Mouse (Mus musculus): Measurements from ENCODE around the gene Wipf2. TPM values are rescaled to one million over a fixed set of nuclear protein-coding genes. Genes with fewer than 3 reads are reported as not detected.
"Not testable (repeated sequence)": the region's sequence is repeated elsewhere in the genome, so short reads cannot be mapped to it uniquely, and the experiment has no call there.

The Wipf2 gene
- polyA plus RNA-seq, 1 experiment from 2014 or later, result 5.0 TPM

DNA sequence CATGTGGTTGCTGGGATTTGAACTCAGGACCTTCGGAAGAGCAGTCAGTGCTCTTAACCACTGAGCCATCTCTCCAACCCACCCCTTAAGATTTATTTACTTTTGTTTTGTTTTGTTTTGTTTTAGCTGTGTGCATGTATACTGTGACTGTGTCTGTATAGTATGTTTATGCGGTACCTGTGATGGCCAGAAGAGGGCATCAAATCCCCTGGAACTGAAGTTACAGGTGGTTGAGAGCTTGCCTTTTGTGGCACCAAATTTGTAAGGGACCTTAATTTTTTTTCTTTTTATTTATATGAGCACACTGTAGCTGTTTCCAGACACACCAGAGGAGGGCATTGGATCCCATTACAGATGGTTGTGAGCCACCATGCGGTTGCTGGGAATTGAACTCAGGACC is 52.9 kb downstream of the Wipf2 start:
- H3K4me2 ChIP-seq (replicated peaks), result not testable (repeated sequence)
- peaks cover 38% of the 10 kb centered on the region for H3K36me3 ChIP-seq
- 94% methylated on average over 3 of the region's 3 CpGs for WGBS

DNA sequence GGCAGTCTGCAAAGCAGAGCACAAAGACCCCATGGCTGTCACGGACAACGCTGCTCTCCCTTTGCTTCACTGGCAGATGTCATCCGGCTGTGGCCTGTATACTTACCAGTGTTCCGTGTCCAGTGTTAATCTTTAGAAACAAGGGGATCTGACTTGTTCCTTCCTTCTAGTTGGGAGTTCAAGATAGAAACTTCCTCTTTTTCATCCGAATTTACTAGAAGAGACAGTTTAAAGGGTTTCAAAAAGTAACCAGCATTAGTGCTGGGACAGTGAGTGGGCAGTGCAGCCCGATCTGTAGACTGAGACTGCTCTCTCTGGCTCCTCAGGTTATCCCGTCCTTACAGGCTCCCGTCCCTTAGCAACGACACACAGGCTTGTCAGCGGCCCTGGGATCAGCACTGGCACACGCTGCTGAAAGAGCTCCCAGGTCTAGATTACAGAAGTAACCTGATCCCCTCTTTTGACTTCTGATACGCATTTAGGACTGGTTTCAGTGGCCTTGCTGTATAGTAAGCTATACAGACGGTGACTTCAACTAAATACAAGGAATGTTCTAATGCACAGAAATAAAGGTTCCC is 54.1 kb downstream of the Wipf2 start:
- Histone ChIP-seq H3K27me3 (no peaks in the 10 kb centered on the region), H3K4me1 (peaks cover 7% of the 10 kb centered on the region), H3K9ac (no peak overlapping the region), H3K27ac (no peak overlapping the region), H3K4me2 (replicated peaks) (no peak overlapping the region), H3K36me3 (peaks cover 35% of the 10 kb centered on the region), H3K4me3 (no peak overlapping the region), H3K9me3 (replicated peaks) (no peaks in the 10 kb centered on the region)
- no peak for ATAC-seq (ENCODE audit: low FRiP score)
- WGBS, result 70% methylated on average over 13 of the region's 13 CpGs

More for the DNA sequence above, 52.9 kb downstream of the Wipf2 start:
- not testable (repeated sequence) for H3K4me1 ChIP-seq; H3K4me3 ChIP-seq; ATAC-seq (ENCODE audit: low FRiP score); H3K9ac ChIP-seq; H3K27ac ChIP-seq; H3K9me3 ChIP-seq (replicated peaks); H3K27me3 ChIP-seq

DNA sequence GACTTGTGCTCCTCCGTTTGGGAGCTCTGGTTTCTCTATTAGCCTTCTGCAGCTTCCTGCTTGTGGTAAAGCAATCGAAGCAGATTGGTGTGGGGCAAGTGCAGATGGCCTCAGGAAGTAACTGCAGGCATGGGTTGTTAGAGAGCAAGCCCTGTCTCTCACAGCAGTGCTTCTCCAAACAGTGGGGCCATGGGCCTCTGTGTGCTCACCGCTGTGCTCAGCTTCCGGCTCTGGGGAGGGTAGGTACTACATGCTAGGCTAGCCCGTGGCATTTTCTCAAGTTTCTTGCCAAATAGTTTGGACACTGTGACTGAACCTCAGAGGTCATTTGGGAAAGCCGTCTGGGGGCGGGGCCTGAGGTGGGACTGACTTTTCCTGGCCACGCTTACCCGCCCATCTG is 54.8 kb downstream of the Wipf2 start:
- Histone ChIP-seq H3K4me1 (peaks cover 14% of the 10 kb centered on the region), H3K27ac (peak overlapping the region; percentile 55; the same call in 1 of the 2 replicates), H3K9ac (no peak overlapping the region), H3K27me3 (no peaks in the 10 kb centered on the region), H3K4me2 (replicated peaks) (no peak overlapping the region), H3K36me3 (peaks cover 35% of the 10 kb centered on the region), H3K9me3 (replicated peaks) (no peaks in the 10 kb centered on the region), H3K4me3 (no peak overlapping the region)
- WGBS, result 70% methylated on average over 9 of the region's 9 CpGs
- no peak for ATAC-seq (ENCODE audit: low FRiP score)

DNA sequence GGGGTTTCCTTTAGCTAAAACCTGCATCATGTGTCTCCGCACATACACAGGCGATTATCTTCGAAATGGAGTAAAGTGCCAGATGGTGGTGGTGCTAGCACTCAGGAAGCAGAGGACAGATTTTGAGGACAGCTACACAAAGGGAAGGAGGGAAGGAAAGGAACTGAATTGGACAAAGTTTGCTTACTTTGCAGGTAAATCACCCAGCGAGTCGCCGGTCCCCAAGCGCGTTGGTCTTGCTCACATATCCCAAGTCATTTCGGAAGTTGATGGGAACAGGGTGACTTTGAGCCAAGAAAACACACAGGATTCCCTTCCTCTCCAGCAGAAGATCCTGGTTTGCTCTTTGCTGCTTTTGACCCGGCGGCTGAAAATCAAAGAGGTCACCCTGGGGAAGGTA is 55.6 kb downstream of the Wipf2 start:
- no peak overlapping the region for H3K9ac ChIP-seq
- peaks cover 20% of the 10 kb centered on the region for H3K4me1 ChIP-seq
- no peak for ATAC-seq (ENCODE audit: low FRiP score)
- H3K27me3 ChIP-seq, result no peaks in the 10 kb centered on the region
- H3K27ac ChIP-seq, result no peak overlapping the region
- H3K36me3 ChIP-seq, result peaks cover 33% of the 10 kb centered on the region
- no peaks in the 10 kb centered on the region for H3K9me3 ChIP-seq (replicated peaks)
- WGBS, result 95% methylated on average over 11 of the region's 11 CpGs
- no peak overlapping the region for H3K4me2 ChIP-seq (replicated peaks)
- no peak overlapping the region for H3K4me3 ChIP-seq

DNA sequence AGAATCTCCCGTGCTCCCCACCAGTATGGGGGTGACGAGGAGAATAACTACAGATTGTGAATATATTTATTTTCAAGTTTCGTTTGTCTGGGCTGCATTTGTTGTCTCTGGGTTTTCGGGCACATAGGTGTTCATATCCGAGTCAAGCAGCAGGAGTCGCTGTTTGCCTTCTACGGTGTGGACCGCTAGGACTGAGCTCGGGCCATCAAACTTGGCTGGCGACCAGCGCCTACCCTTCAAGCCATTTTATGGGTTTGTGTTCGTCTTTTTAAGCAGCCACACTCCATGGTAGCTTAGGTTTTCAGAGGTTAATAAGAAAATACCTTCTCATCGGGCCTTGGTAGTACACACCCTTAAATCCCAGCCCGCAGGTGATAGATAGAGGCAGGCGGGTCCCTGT is 58.4 kb downstream of the Wipf2 start:
- H3K27me3 ChIP-seq; H3K9ac ChIP-seq; H3K4me3 ChIP-seq; H3K27ac ChIP-seq; ATAC-seq (ENCODE audit: low FRiP score); H3K9me3 ChIP-seq (replicated peaks); H3K4me2 ChIP-seq (replicated peaks): not testable (repeated sequence)
- WGBS, result 56% methylated on average over 15 of the region's 15 CpGs
- Histone ChIP-seq H3K4me1 (peaks cover 46% of the 10 kb centered on the region), H3K36me3 (peaks cover 16% of the 10 kb centered on the region)

GRCm38 (mm10) chr11:98922307-98922706 is 58.9 kb downstream of the Wipf2 start:
- H3K27me3 ChIP-seq; ATAC-seq (ENCODE audit: low FRiP score); H3K9me3 ChIP-seq (replicated peaks); H3K4me3 ChIP-seq; H3K4me2 ChIP-seq (replicated peaks); H3K9ac ChIP-seq: not testable (repeated sequence)
- 45% methylated on average over 10 of the region's 10 CpGs for WGBS
- Histone ChIP-seq H3K27ac (peak overlapping the region; percentile 68; the same call in 1 of the 2 replicates), H3K4me1 (peaks cover 47% of the 10 kb centered on the region), H3K36me3 (peaks cover 16% of the 10 kb centered on the region)

DNA sequence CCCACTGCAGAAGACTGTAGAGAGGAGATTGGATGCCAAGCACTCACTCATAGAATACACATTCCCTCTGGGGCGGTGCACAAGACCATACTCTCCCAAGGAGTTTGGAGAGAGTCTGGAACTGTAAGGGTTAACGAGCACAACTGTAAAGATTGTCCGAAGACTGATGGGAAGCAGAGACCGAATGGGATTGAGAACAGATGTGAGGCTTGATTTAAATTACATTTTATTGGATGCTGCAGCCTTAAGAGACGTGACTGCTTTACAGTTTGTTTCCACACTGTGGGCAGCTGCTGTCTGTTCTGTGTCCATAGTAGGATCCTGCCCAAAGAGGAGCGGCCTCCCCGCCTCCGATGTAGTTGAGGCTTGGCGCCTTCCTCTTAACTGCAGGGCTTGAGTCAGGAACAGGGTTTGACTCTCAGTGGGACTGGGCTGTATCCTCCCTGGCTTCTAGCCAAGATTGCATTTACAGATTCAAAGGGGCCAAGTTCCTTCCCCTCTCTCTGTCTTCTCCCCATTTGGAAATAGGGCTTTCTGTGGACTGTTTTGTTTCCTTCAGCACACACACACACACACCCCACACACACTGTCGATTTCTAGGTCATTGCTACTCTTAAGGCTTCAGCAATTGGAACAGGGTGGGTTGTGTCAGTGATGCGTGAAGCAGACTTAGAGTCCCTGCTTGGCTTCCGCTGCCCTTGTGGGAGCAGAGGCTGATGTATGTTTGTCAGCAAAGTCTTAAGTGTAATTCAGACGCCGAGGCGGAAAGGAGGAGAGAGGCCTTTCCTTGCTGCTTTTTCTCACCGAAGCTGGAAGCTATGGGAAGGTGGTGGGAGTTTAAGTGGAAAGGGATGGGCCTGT is 59.6 kb downstream of the Wipf2 start:
- not testable (repeated sequence) for H3K27me3 ChIP-seq; H3K36me3 ChIP-seq; H3K9ac ChIP-seq; H3K4me2 ChIP-seq (replicated peaks); ATAC-seq (ENCODE audit: low FRiP score); H3K9me3 ChIP-seq (replicated peaks); H3K4me3 ChIP-seq
- Histone ChIP-seq H3K27ac (peak overlapping the region; percentile 68), H3K4me1 (peaks cover 55% of the 10 kb centered on the region)
- 53% methylated on average over 16 of the region's 16 CpGs for WGBS

DNA sequence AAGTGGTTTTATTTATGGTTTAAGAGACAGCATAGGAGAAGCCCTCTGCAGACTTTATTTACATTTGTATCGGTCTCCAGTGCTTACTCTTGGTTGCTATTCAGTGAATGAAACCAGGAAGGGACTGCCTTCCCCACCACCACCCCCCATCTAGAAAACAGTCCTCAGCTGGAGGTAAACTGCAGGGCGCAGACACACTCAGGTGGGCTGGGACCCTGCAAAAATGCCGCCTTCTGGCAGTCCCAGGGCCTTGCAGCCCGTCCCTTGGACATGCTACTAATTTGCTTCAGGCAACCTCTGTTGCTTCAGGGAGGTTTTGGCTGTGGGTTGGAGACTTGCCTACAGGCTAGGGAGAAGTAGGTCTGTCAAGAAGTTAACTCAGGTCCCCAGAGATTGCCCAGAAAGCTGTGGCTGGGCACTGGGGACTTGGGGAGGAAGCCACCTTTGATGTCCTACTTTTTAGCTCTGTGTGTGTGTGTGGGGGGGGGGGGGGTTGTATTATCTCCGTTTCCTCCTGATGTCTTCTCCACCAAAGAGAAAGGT is 61.3 kb downstream of the Wipf2 start:
- ATAC-seq (ENCODE audit: low FRiP score), result no peak
- peaks cover 71% of the 10 kb centered on the region for H3K4me1 ChIP-seq

GRCm38 (mm10) chr11:98925265-98925721 is 61.9 kb downstream of the Wipf2 start:
- H3K4me1 ChIP-seq, result peaks cover 77% of the 10 kb centered on the region
- H3K4me2 ChIP-seq (replicated peaks), result peak overlapping the region; percentile 30
- peak overlapping the region; percentile 84 for H3K27ac ChIP-seq
- H3K27me3 ChIP-seq, result no peaks in the 10 kb centered on the region
- H3K9ac ChIP-seq, result peak overlapping the region; percentile 38; the same call in 1 of the 2 replicates
- 0 out of 2 replicates have a peak, but pooled peaks have one; percentile 17 for ATAC-seq (ENCODE audit: low FRiP score)
- no peaks in the 10 kb centered on the region for H3K9me3 ChIP-seq (replicated peaks)
- H3K36me3 ChIP-seq, result no peaks in the 10 kb centered on the region
- 3% methylated on average over 10 of the region's 10 CpGs for WGBS
- no peak overlapping the region for H3K4me3 ChIP-seq

More for the DNA sequence above, 61.3 kb downstream of the Wipf2 start:
- Histone ChIP-seq H3K9me3 (replicated peaks) (no peaks in the 10 kb centered on the region), H3K9ac (no peak overlapping the region), H3K36me3 (peaks cover 2% of the 10 kb centered on the region), H3K4me3 (no peak overlapping the region), H3K27me3 (no peaks in the 10 kb centered on the region), H3K4me2 (replicated peaks) (peak overlapping the region; percentile 30; the same call in 1 of the 2 replicates), H3K27ac (peak overlapping the region; percentile 84)
- 25% methylated on average over 5 of the region's 5 CpGs for WGBS

- peak overlapping the region; percentile 38; the same call in 1 of the 2 replicates for H3K9ac ChIP-seq
- peak overlapping the region; percentile 30 for H3K4me2 ChIP-seq (replicated peaks)
- WGBS, result 3% methylated on average over 12 of the region's 12 CpGs
- peak overlapping the region; percentile 84 for H3K27ac ChIP-seq
- no peaks in the 10 kb centered on the region for H3K27me3 ChIP-seq
- no peaks in the 10 kb centered on the region for H3K36me3 ChIP-seq
- H3K4me1 ChIP-seq, result peaks cover 83% of the 10 kb centered on the region
- no peak overlapping the region for H3K4me3 ChIP-seq
- 0 out of 2 replicates have a peak, but pooled peaks have one; percentile 44 for ATAC-seq (ENCODE audit: low FRiP score)
- no peaks in the 10 kb centered on the region for H3K9me3 ChIP-seq (replicated peaks)
These were observed 62.5 kb downstream of the Wipf2 start for GRCm38 (mm10) chr11:98925868-98926311.

DNA sequence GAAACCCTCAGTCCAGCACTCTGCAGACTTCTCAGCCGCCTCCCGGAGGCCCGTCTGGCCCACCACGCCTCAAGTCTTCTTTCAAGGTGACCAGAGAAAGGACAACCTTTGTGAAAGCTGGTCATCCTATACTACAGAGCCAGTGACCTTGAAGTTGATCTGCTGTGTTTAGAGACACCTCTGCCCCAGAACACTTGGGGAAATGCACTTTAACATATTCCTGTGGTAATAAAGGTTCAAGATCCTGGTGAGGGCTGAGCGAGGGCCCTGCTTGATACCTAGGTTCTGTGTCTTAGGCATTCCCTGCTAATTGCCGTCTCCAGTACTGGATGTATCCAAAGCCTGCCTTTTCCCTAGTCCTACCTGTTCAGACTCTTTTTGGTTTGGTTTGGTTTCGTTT is 63.1 kb downstream of the Wipf2 start:
- Histone ChIP-seq H3K36me3 (no peaks in the 10 kb centered on the region), H3K4me1 (peaks cover 90% of the 10 kb centered on the region), H3K27me3 (no peaks in the 10 kb centered on the region), H3K4me3 (no peak overlapping the region), H3K9ac (no peak overlapping the region), H3K4me2 (replicated peaks) (no peak overlapping the region), H3K27ac (peak overlapping the region; percentile 84), H3K9me3 (replicated peaks) (no peaks in the 10 kb centered on the region)
- ATAC-seq (ENCODE audit: low FRiP score), result no peak
- WGBS, result 51% methylated on average over 7 of the region's 7 CpGs

DNA sequence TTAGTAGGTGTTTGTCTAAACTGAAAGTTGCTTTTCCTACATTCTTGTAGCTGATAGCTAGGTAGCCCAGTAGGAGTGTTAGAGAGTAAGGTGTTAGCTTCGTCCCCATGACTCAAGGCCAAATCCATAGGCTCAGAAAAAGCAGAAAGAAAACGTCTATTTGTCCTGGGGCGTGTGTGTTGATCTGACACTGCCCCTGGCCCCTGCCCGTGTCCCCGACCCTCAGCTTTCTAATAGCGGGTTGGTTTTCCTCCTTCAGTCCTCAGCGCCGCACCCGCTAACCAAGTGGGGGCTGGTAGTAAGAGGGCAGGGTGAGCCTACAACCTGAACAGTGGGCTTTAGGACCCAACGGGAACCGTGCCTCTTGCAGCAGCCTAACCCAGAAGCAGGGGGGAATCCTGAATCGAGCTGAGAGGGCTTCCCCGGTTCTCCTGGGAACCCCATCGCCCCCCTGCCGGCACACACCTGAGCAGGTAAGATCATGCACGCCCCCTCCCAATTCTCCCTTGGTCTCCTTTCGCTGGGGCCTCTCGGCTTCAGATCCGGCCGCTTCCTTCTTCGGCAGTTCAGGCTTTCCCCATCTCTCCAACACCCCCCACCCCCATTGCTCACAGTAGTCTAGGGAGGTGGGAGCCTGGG is 64.1 kb downstream of the Wipf2 start, which contains the start of gene Rara:
Gene Rara, plus strand, starts transcription at position 381 of the 639 bp plus-strand sequence.
- Histone ChIP-seq H3K27ac (peak within 1 kb of the TSS; percentile 84), H3K27me3 (no peaks in the 10 kb centered on the region), H3K4me2 (replicated peaks) (peak within 1 kb of the TSS; percentile 80), H3K4me1 (peaks cover 92% of the 10 kb centered on the region), H3K4me3 (peak within 1 kb of the TSS; percentile 56), H3K9ac (peak within 1 kb of the TSS; percentile 84), H3K36me3 (no peaks in the 10 kb centered on the region), H3K9me3 (replicated peaks) (no peaks in the 10 kb centered on the region)
- no peak; the same call in 1 of the 2 replicates for ATAC-seq (ENCODE audit: low FRiP score)
- WGBS, result 7% methylated on average over 21 of the region's 21 CpGs

Data from hindbrain, embryonic 12.5 days (tissue).